Mouse (Mus musculus): ENCODE measurements around the gene Pih1d2. TPM values are rescaled to one million over a fixed set of nuclear protein-coding genes. Genes with fewer than 3 reads are reported as not detected.

Gene Pih1d2
- polyA plus RNA-seq (2012; ENCODE audit: insufficient read depth, low replicate concordance), result 0.19 TPM in 1 of 2 replicates, not detected in the other

- Histone ChIP-seq H3K36me3 (replicated peaks; ENCODE audit: low read length) (peaks cover 37% of the 10 kb centered on the region), H3K4me1 (peaks cover 31% of the 10 kb centered on the region), H3K4me3 (replicated peaks) (peak within 1 kb of the TSS; percentile 99), H3K9me3 (no peaks in the 10 kb centered on the region), H3K27me3 (replicated peaks) (peaks cover 1% of the 10 kb centered on the region)
- TF ChIP-seq GATA1 (IDR thresholded peaks at IDR 0.05; ENCODE audit: borderline replicate concordance, low read length) (no peak), FLI1 (IDR thresholded peaks at IDR 0.05; ENCODE audit: low read length) (peak; percentile 83)
Observed at GRCm38 (mm10) chr9:50616766-50617603, at the start of gene Pih1d2, which contains the start of gene Nkapd1. Pih1d2 (plus strand) TSS chr9:50617321. Nkapd1 (minus strand) TSS chr9:50617464.

GRCm38 (mm10) chr9:50567372-50567771 lies 49.7 kb upstream of the Pih1d2 start:
- H3K4me3 ChIP-seq (replicated peaks), result no peak overlapping the region
- H3K9me3 ChIP-seq, result no peaks in the 10 kb centered on the region
- no peaks in the 10 kb centered on the region for H3K27me3 ChIP-seq (replicated peaks)
- no peaks in the 10 kb centered on the region for H3K36me3 ChIP-seq (replicated peaks; ENCODE audit: low read length)
- TF ChIP-seq GATA1 (IDR thresholded peaks at IDR 0.05; ENCODE audit: borderline replicate concordance, low read length) (no peak), FLI1 (IDR thresholded peaks at IDR 0.05; ENCODE audit: low read length) (no peak)
- peaks cover 4% of the 10 kb centered on the region; the same call in 1 of the 2 replicates for H3K4me1 ChIP-seq

GRCm38 (mm10) chr9:50567881-50568280 lies 49.2 kb upstream of the Pih1d2 start:
- Histone ChIP-seq H3K9me3 (no peaks in the 10 kb centered on the region), H3K4me3 (replicated peaks) (no peak overlapping the region), H3K36me3 (replicated peaks; ENCODE audit: low read length) (no peaks in the 10 kb centered on the region), H3K27me3 (replicated peaks) (no peaks in the 10 kb centered on the region), H3K4me1 (peaks cover 4% of the 10 kb centered on the region; the same call in 1 of the 2 replicates)
- TF ChIP-seq GATA1 (IDR thresholded peaks at IDR 0.05; ENCODE audit: borderline replicate concordance, low read length) (no peak), FLI1 (IDR thresholded peaks at IDR 0.05; ENCODE audit: low read length) (no peak)

GRCm38 (mm10) chr9:50569599-50570525 lies 47.3 kb upstream of the Pih1d2 start:
- H3K4me1 ChIP-seq, result peaks cover 4% of the 10 kb centered on the region; the same call in 1 of the 2 replicates
- TF ChIP-seq FLI1 (IDR thresholded peaks at IDR 0.05; ENCODE audit: low read length), result no peak
- TF ChIP-seq GATA1 (IDR thresholded peaks at IDR 0.05; ENCODE audit: borderline replicate concordance, low read length), result no peak

GRCm38 (mm10) chr9:50580370-50580769 lies 36.8 kb upstream of the Pih1d2 start:
- H3K27me3 ChIP-seq (replicated peaks), result peaks cover 5% of the 10 kb centered on the region
- H3K36me3 ChIP-seq (replicated peaks; ENCODE audit: low read length), result no peaks in the 10 kb centered on the region
- no peaks in the 10 kb centered on the region for H3K4me1 ChIP-seq
- H3K4me3 ChIP-seq (replicated peaks), result no peak overlapping the region
- TF ChIP-seq GATA1 (IDR thresholded peaks at IDR 0.05; ENCODE audit: borderline replicate concordance, low read length), result no peak
- no peak for TF ChIP-seq FLI1 (IDR thresholded peaks at IDR 0.05; ENCODE audit: low read length)
- H3K9me3 ChIP-seq, result no peaks in the 10 kb centered on the region

More at GRCm38 (mm10) chr9:50569599-50570525, 47.3 kb upstream of the Pih1d2 start:
- no peaks in the 10 kb centered on the region for H3K9me3 ChIP-seq
- H3K27me3 ChIP-seq (replicated peaks), result no peaks in the 10 kb centered on the region
- H3K4me3 ChIP-seq (replicated peaks), result no peak overlapping the region
- no peaks in the 10 kb centered on the region for H3K36me3 ChIP-seq (replicated peaks; ENCODE audit: low read length)

- peaks cover 5% of the 10 kb centered on the region for H3K27me3 ChIP-seq (replicated peaks)
- no peaks in the 10 kb centered on the region for H3K36me3 ChIP-seq (replicated peaks; ENCODE audit: low read length)
- no peak overlapping the region for H3K4me3 ChIP-seq (replicated peaks)
- H3K9me3 ChIP-seq, result no peaks in the 10 kb centered on the region
- TF ChIP-seq GATA1 (IDR thresholded peaks at IDR 0.05; ENCODE audit: borderline replicate concordance, low read length) (no peak), FLI1 (IDR thresholded peaks at IDR 0.05; ENCODE audit: low read length) (no peak)
- 0 out of 2 replicates have a peak, but pooled peaks cover 4% of the 10 kb centered on the region for H3K4me1 ChIP-seq
Observed at GRCm38 (mm10) chr9:50585145-50585818, 31.8 kb upstream of the Pih1d2 start.

- H3K9me3 ChIP-seq, result no peaks in the 10 kb centered on the region
- peaks cover 12% of the 10 kb centered on the region for H3K4me1 ChIP-seq
- peaks cover 2% of the 10 kb centered on the region for H3K27me3 ChIP-seq (replicated peaks)
- H3K36me3 ChIP-seq (replicated peaks; ENCODE audit: low read length), result no peaks in the 10 kb centered on the region
- H3K4me3 ChIP-seq (replicated peaks), result no peak overlapping the region
- TF ChIP-seq FLI1 (IDR thresholded peaks at IDR 0.05; ENCODE audit: low read length) (no peak), GATA1 (IDR thresholded peaks at IDR 0.05; ENCODE audit: borderline replicate concordance, low read length) (no peak)
Observed at GRCm38 (mm10) chr9:50586955-50587354, 30.2 kb upstream of the Pih1d2 start.

- TF ChIP-seq GATA1 (IDR thresholded peaks at IDR 0.05; ENCODE audit: borderline replicate concordance, low read length), result no peak
- TF ChIP-seq FLI1 (IDR thresholded peaks at IDR 0.05; ENCODE audit: low read length), result no peak
- Histone ChIP-seq H3K4me3 (replicated peaks) (peak overlapping the region; percentile 82), H3K27me3 (replicated peaks) (no peaks in the 10 kb centered on the region), H3K4me1 (peaks cover 8% of the 10 kb centered on the region), H3K9me3 (no peaks in the 10 kb centered on the region), H3K36me3 (replicated peaks; ENCODE audit: low read length) (peaks cover 16% of the 10 kb centered on the region)
Observed at GRCm38 (mm10) chr9:50590856-50591518, 26.1 kb upstream of the Pih1d2 start.
